Mouse (Mus musculus): ENCODE results near the gene Ajap1. TPM values are rescaled to one million over a fixed set of nuclear protein-coding genes. Genes with fewer than 3 reads are reported as not detected.

The Ajap1 gene
- polyA plus RNA-seq, 1 experiment from 2014 or later: not detected

DNA sequence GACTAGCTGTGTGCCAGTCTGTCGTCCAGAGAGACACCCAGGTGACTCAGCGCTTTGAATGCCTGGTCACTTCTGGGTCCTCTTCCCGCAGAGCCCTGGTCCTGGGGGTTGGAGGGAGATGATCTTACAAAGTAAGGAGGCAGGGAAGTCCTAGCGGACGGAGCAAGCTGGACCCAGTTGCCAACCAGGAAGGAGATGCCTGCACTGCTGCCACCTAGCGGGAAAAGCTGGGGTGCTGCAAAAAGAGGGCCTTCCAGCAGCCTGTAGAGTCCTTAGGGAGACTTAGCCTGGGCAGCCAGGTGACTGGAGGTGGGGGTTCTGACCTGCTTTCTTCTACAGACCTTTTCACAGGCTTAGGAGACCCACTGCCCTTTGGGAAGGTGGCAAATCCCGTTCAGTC lies 1.8 kb upstream of the Ajap1 start:
- ATAC-seq (no peak), DNase-seq (ENCODE audit: low read depth, low spot score) (no peak)
- peaks cover 7% of the 10 kb centered on the region for H3K27me3 ChIP-seq
- in situ Hi-C loops (cut with MboI; ENCODE audit: low pct_unique_long_range_greater_than_20kb): loop anchor here (25.0 kb wide), 1 partner anchor 597 kb away; no protein-coding TSS in a partner anchor
- no peak for TF ChIP-seq CTCF (IDR thresholded peaks at IDR 0.05)
- ChIA-PET POLR2A (no interaction called here), CTCF (no interaction called here)

GRCm38 (mm10) chr4:153481361-153482234 lies 1.0 kb downstream of the Ajap1 start:
- in situ Hi-C loops (cut with MboI; ENCODE audit: low pct_unique_long_range_greater_than_20kb): loop anchor here (25.0 kb wide), 1 partner anchor 594 kb away; no protein-coding TSS in a partner anchor
- TF ChIP-seq CTCF (IDR thresholded peaks at IDR 0.05): no peak
- ChIA-PET CTCF (no interaction called here), POLR2A (no interaction called here)
- peaks cover 7% of the 10 kb centered on the region for H3K27me3 ChIP-seq
- DNase-seq (ENCODE audit: low read depth, low spot score) (no peak), ATAC-seq (no peak)

DNA sequence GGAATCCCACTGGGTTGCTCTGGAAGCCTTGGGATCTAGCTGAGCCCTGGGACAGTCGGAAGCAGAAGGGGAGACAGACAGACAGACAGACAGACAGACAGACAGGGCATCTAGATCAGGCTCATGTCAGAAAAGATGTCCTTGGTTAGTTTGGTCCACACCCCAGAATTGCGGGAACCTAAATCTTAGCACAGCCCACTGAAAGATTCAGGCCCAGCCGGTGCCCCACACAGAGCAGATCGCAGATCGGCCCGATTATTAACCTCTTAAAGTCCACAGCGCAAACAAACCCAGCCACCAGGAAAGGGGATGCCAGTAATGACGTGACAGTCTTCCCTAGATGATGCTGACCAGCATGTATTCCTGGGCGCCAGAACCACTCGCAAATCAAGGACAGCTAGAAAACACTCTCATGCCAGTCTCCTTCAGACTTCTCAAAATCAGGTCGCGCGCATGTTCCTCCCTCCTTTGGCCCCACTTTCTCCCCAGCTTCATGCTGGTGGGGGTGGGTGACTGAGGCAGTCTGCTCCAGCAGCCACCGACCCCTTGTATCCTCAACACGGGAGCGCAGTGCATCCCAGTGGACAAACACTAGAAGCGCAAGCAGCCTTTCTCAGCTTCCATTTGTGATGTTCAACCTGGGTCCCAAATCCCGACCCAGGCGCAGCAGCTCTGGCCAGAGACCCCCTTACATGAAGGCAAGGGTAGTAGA lies 1.9 kb downstream of the Ajap1 start:
- ATAC-seq: no peak
- H3K27me3 ChIP-seq: peaks cover 7% of the 10 kb centered on the region
- TF ChIP-seq CTCF (IDR thresholded peaks at IDR 0.05): no peak
- in situ Hi-C loops (cut with MboI; ENCODE audit: low pct_unique_long_range_greater_than_20kb): loop anchor here (25.0 kb wide), 1 partner anchor 593 kb away; no protein-coding TSS in a partner anchor
- DNase-seq (ENCODE audit: low read depth, low spot score): no peak
- ChIA-PET POLR2A (no interaction called here), CTCF (no interaction called here)

- ChIA-PET CTCF (no interaction called here), POLR2A (no interaction called here)
- ATAC-seq: no peak
- in situ Hi-C loops (cut with MboI; ENCODE audit: low pct_unique_long_range_greater_than_20kb): loop anchor here (25.0 kb wide), 1 partner anchor 592 kb away; no protein-coding TSS in a partner anchor
- peaks cover 7% of the 10 kb centered on the region for H3K27me3 ChIP-seq
- no peak for TF ChIP-seq CTCF (IDR thresholded peaks at IDR 0.05)
- no peak for DNase-seq (ENCODE audit: low read depth, low spot score)
Observed at GRCm38 (mm10) chr4:153479144-153479543, 3.5 kb downstream of the Ajap1 start.

- CTCF ChIA-PET: no interaction called here
- no peak for ATAC-seq
- DNase-seq (ENCODE audit: low read depth, low spot score): no peak
- no peaks in the 10 kb centered on the region for H3K27me3 ChIP-seq
- POLR2A ChIA-PET: no interaction called here
- in situ Hi-C loops (cut with MboI; ENCODE audit: low pct_unique_long_range_greater_than_20kb): no loop called here
- no peak for TF ChIP-seq CTCF (IDR thresholded peaks at IDR 0.05)
Observed at GRCm38 (mm10) chr4:153473480-153474252, 8.9 kb downstream of the Ajap1 start.

DNA sequence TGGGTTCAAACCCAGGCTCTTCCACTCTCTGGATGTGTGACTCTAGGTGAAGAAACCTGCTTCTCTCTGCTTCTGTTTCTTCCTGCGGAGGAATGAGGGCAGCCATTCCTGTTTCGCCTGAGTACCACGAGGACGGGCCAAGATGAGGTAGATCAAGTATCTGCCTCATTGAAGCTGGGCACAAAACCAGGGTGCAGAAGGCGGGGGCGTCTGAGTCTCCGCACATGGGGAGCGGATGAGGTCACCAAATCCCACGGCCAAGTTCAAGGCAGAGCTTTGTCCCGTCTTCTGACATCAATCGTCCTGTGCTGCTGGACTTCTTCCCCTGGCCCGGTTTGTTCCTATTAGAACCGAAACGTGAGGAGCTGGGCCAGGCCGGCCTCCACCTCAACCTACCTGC lies 12.9 kb downstream of the Ajap1 start:
- in situ Hi-C loops (cut with MboI; ENCODE audit: low pct_unique_long_range_greater_than_20kb): no loop called here
- no peaks in the 10 kb centered on the region for H3K27me3 ChIP-seq
- no peak for DNase-seq (ENCODE audit: low read depth, low spot score)
- ChIA-PET CTCF (no interaction called here), POLR2A (no interaction called here)
- TF ChIP-seq CTCF (IDR thresholded peaks at IDR 0.05): no peak
- ATAC-seq: no peak

DNA sequence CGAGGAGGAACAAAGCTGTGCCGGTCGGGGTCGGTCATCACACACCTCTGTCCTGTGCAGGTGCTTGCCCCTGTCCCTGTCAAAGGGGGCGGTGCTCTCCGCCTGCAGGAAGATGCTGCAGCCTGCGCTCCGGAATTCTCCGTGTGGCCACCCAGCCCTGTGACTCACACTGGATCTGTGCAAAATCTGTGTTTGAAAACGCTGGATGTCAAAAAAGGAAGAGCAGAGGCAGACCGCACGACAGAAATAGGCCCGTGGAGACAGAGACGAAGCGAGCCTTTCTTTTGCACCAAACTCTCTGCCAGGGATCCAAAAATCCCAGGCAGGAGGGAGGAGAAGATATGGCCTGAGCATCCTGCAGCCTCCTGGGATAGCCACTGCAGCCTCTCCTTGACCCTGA lies 22.7 kb downstream of the Ajap1 start:
- H3K27me3 ChIP-seq: no peaks in the 10 kb centered on the region
- CTCF ChIA-PET: no interaction called here
- DNase-seq (ENCODE audit: low read depth, low spot score): no peak
- TF ChIP-seq CTCF (IDR thresholded peaks at IDR 0.05): no peak
- ATAC-seq: no peak
- in situ Hi-C loops (cut with MboI; ENCODE audit: low pct_unique_long_range_greater_than_20kb): no loop called here
- POLR2A ChIA-PET: no interaction called here

GRCm38 (mm10) chr4:153459503-153459902 lies 23.1 kb downstream of the Ajap1 start:
- ATAC-seq: no peak
- no peaks in the 10 kb centered on the region for H3K27me3 ChIP-seq
- ChIA-PET POLR2A (no interaction called here), CTCF (no interaction called here)
- no peak for TF ChIP-seq CTCF (IDR thresholded peaks at IDR 0.05)
- DNase-seq (ENCODE audit: low read depth, low spot score): no peak
- in situ Hi-C loops (cut with MboI; ENCODE audit: low pct_unique_long_range_greater_than_20kb): no loop called here

DNA sequence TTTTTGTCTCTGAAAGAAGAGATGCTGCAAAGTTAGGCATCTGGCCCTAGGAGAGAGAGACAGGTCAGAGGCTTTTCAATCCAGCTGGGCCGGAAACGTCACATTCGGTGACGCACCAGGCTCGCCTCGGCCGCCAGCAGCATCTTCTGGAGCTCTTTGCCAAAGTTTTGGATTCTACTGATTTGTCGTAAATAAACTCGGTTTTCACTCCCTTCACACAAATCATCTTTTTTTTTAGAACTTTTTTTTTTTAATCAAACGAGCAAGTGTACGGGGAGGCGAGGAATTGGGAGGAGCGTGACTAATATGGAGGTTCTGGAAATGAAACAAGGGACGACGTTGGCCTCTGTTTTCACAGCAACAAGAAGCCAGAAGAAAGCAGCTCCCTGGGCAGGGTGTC lies 23.8 kb downstream of the Ajap1 start:
- POLR2A ChIA-PET: no interaction called here
- DNase-seq (ENCODE audit: low read depth, low spot score) (no peak), ATAC-seq (no peak)
- CTCF ChIA-PET: no interaction called here
- H3K27me3 ChIP-seq: no peaks in the 10 kb centered on the region
- in situ Hi-C loops (cut with MboI; ENCODE audit: low pct_unique_long_range_greater_than_20kb): no loop called here
- no peak for TF ChIP-seq CTCF (IDR thresholded peaks at IDR 0.05)

GRCm38 (mm10) chr4:153453496-153453895 lies 29.1 kb downstream of the Ajap1 start:
- CTCF ChIA-PET: no interaction called here
- POLR2A ChIA-PET: no interaction called here
- in situ Hi-C loops (cut with MboI; ENCODE audit: low pct_unique_long_range_greater_than_20kb): no loop called here
- H3K27me3 ChIP-seq: no peaks in the 10 kb centered on the region
- TF ChIP-seq CTCF (IDR thresholded peaks at IDR 0.05): no peak
- ATAC-seq (no peak), DNase-seq (ENCODE audit: low read depth, low spot score) (no peak)

GRCm38 (mm10) chr4:153451516-153451915 lies 31.1 kb downstream of the Ajap1 start:
- CTCF ChIA-PET: no interaction called here
- no peak for ATAC-seq
- no peak for TF ChIP-seq CTCF (IDR thresholded peaks at IDR 0.05)

More at GRCm38 (mm10) chr4:153451516-153451915, 31.1 kb downstream of the Ajap1 start:
- in situ Hi-C loops (cut with MboI; ENCODE audit: low pct_unique_long_range_greater_than_20kb): no loop called here
- DNase-seq (ENCODE audit: low read depth, low spot score): no peak
- POLR2A ChIA-PET: no interaction called here
- no peaks in the 10 kb centered on the region for H3K27me3 ChIP-seq

All from Patski (cell line).